Mouse (Mus musculus) natural killer cell, adult 2 months (primary cell): Measurements from ENCODE around the gene Nacc1.
A peak's percentile ranks its signal among the peaks of the same experiment; 100 is the strongest.

Experiments
- DNase-seq, 2 experiments: peaks; one replicate each; pipeline ENCODE4 v3.0.0; 2022; ENCODE audit warnings: low spot score in 2 of 2

Nacc1 gene

DNA sequence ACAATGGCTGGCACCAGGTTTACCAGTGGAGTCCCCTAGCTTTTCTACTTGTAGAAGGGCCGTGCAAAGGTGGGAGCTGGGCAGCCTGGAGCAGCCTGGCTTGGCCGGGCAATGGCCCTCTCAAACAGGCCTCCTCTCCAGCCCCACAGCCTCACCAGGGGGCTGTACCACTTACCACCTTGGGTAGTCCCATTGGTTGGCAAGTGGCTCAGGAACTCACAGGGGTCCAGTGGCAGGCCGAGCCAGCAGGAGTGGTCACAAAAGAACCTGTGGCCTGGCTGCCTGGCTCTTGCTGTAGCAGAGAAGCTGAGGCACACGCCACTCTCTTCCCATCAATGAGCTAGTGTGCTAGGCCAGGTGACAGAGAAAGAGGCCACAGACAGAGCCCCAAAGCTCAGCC lies 26.5 kb upstream of the Nacc1 start:
- no peak for DNase-seq

DNA sequence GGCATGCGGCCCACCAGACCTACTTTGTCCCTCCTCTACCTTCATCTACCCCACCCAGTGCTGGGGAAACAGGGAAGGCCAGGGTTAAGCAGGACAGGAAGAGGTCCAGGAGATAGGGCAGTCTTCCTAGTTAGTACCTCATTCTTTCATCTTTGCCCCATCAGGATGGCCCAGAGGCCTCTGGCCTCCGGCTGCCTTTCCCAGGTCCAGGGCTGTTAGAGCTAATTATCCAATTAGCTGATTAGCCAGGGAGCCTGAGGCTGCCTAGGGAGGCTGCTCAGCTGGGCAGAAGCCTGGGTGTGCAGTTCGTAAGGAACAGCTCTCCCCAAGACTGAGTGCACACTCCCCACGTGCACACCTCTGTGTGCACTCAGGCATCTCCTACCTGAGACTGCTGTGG lies 25.7 kb upstream of the Nacc1 start:
- DNase-seq = no peak

DNA sequence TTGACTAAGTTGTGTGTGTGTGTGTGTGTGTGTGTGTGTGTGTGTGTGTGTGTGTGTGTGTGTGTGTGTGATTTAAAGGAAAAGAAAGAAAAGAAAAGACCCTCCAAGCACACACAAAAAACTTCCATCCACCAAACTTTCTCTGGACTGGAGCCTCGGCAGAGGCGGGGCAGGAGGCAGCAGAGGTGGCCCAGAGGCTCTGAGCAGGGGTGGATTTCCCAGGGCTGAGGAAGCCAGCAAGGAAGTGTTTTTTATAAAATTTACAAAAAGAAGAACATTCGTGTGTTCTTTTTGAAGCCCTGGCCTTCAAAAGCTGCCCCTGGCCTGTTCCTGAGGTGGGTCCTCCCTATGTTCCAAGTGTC lies 25.1 kb upstream of the Nacc1 start:
- no peak for DNase-seq

DNA sequence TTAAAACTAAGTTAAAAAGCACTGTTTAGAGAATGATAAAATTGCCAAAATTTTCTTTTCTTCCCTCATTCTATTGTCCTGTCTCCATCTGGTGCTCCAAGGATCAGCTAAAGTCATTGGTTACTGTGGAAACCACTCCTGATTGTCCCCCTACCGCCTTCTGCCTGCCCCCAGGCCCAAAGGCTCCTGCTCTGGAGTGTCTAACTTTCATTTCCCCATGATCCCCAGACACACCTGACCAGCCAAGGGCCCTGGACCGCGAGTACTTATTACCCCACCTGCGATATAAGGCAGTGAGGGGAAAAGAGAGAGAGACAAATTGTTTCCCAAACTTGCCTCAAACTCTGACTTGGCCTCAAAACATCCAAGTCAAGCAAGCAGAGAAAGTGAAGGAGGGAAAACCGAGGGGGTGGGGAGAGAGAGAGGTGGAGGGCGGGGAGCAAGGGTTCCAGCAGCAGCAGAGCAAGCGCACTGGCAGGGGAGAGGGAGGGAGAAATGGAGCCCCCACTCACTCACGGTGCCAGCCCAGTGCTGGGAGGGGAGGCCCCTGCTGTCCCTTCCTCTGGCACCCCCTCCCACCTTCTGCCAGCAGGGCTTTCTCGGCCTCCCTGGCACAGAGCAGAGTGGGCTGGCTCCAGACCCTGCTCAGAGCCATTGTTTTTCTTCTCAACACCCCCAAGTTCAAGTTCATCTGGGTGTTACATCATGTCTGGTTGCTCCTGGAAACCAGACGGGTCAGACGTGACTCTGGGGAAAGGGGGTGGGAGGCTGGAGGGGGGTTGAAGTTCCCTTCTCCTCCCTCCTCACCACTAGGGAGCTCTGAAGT lies 24.5 kb upstream of the Nacc1 start:
- no peak for DNase-seq

DNA sequence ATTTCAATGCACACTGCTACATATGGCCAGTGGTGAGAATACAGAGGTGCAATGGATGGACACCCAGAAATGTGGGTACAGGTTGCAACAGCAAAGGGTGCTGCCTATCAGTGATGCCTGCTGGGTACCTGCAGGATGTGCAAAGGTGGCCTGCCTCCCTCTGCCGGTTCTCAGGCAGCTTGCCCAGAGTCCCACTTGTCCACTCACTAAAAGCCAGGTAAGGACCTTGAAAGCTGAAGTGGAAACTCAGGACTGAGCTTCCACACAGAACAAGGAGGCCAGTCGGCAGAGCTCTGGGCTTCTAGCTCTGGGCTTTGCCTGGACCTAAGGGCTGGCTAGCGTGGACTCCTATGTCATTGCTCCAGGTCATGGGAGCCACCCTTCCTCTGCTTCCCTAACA lies 23.6 kb upstream of the Nacc1 start:
- DNase-seq = no peak

DNA sequence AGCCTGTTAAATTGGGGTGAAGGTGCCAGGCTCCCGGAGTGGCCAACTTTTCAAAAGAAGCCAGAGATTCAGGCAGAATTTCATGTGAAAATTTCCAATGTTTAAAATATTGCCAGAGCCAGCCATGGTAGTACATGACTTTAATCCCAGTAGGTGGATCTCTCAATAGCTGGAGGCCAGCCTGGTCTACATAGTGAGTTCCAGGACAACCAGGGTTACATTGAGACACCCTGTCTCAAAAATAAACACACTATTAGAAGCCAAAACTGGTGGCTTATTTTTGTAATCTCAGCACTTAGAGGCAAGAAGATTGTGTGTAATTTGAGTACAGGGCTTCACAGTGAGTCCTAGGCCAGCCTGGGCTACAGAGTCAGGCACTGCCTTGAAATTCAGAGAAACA lies 22.3 kb upstream of the Nacc1 start:
- DNase-seq = no peak

DNA sequence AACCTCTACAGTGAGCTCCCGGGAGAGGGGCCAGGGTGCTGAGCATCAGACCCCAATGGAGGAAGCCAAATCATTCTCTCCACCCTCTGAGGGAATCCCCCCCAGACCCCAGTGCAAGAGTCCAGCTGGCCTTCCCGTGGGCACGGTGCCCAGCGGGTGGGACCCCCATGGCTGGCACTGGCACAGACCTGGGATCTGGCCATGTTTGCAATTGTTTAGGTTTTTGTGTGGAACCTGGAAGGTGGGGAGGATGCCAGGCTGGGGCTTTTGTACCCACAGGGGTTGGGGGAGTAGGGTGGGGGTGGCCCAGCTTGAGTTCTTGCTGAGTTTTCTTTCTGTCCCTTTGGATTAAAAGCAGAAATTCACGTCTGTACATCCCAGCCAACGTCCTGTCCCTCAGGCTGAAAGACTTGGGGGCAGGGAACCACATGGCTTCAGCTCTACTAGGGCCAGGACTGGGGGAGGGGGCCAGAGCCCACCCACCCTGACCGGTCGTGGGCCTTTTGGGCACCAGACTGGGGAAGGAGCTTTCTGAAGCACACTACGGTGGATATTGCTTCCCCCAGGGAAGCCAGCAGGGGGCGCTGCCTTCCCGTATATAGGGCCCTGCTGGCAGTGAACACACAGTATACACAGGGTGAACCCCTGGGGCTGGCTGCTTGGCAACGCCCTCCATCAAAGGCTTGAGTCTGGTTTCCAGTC lies 21.3 kb upstream of the Nacc1 start:
- DNase-seq = peak; percentile 68 to 82

DNA sequence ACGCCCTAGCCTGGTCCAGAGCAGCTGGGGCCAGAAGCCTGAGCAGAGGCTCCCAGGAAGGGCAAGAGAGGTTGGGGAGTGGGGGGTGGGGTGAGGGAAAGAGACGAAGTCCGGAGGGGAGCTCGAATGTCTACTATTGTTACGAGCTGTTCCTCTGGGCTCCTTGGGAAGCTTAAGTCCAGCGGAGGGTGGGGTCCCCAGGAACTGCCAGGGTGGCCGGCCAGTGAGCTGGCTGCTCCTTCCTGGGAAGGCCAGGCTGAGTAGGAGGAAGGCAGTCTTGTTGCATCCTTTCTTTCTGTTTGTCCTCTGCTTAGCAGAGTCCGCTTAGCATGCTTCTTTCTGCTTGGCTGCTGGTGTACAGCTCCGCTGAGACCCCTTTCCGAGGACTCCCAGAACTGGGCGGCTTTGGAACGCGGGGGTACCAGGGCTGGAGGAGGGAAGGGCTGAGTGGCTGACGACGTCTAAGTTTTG lies 20.4 kb upstream of the Nacc1 start:
- no peak for DNase-seq

DNA sequence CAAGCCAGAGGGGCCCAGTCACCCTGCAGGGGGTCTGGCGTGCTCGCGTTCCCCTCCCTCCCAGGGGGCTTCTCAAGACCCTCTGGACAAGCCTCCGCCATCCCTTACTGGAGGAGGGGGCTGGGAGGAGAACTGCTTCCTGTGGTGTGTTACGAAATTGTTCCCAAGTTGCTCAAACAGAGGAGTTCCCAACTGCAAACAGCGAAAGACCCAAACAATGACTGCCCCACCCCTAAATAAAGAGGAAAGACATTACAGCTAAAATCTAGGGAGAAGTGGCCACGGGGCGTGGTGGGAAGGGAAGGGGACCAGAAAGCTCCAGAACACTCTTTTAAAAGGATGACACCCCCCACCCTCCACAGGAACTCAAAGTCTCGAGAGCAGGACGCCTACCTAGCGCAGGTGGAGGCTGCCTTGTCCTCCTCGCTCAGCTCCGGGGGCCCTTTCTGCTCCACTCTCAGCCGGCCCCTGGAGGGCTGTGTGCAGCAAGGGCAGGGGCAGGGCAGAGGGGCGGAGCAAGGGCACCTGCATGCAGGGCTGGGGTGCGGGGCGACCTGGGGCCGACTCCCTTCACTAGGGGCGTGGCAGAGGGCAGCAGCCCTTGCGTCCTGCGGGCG lies 19.7 kb upstream of the Nacc1 start:
- peak in 1 of 2 experiments; percentile 51 for DNase-seq

DNA sequence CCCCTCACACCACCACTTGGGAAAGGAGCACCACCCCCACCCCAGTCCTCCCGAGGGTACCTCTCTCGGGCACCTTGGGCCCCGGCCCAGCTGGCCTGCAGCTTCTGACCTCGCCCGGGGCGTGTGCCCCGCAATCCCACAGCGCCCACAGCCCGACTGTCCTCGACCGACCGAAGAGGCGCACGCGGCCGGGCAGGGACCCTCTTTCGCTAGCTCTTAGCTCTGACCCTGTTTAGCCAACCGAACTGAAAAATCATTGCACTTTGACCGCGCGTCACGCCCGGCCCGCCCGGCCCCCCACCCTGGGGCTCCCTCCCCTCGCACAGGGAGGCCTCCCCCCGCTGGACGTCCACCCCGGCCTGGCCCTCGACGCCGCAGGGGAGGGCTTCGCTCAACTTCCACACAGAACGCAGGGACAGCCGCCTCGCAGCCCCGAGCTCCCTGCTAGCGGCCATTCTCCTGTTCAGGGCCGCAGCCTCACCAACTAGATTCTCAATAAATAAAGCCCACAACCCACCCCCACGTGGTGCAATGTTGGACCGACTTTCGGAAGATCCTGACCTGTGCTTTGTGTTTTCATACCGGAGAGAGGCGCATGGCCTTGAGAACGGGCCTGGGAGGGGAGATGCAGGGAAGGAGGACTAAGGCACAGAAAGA lies 19.1 kb upstream of the Nacc1 start:
- no peak for DNase-seq

DNA sequence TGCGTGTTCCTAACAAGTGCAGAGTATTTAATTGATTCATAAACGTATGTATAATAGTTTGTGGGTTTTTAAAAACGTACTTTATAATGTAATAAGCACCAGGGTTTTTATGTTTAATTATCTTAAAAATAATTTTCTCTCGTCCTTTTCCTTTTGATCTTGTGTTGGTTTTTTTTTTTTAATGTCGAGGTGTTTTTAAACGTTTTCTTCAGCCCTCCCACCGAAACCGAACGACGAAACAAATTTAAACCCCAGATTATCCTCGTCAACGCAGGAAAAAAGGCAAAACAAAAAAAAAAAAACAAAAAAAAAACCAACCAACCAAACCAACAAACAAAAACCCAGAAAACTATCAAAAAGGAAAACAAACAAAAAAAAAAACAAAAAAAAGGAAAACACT lies 18.3 kb upstream of the Nacc1 start:
- no peak for DNase-seq

DNA sequence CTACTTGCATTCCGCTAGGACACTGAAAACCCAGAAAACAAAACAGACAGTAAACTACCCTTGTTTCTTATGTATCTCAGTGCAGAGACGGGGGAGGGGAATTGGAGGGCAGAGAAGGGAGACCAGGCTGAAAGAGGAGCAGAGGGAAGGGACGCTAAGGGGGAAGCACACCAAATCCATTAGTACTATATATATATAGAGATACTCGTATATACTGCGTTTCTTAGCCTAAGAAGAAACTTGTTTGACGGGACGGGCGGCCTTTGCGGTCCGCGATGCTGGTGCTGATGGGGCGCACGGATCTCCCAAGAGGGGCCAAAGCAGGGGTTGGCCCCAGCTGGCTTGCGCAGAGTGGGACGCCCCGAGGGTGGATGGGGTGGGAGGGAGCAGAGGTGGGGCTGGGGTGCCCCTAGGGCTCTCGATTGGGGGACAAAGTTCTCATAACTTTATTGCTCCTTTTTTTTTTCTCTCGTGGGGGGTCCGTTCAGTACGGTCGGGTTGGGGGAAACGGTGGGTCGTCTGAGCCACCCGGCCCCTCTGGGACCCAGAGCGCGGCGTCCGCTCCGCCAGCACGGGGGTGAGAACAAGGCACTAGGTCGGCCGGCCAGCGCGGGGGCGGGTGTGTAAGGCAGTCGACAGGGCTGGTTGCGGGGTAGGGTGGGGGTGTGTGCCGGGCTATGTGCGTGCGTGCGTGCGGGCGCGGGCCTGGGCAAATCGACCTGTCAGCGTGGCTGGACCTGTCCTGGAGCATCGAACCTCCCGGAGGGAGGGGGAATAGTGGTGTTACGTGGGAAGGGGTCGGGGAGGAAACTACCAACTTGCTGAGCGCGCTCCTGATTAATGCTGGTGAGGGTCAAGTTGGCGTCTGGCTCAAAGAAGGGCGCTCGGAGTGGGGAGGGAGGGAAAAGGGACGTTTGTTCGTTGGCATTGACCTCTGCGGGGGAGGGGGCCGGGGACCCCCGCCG lies 17.5 kb upstream of the Nacc1 start:
- peak in 1 of 2 experiments; percentile 38 for DNase-seq

DNA sequence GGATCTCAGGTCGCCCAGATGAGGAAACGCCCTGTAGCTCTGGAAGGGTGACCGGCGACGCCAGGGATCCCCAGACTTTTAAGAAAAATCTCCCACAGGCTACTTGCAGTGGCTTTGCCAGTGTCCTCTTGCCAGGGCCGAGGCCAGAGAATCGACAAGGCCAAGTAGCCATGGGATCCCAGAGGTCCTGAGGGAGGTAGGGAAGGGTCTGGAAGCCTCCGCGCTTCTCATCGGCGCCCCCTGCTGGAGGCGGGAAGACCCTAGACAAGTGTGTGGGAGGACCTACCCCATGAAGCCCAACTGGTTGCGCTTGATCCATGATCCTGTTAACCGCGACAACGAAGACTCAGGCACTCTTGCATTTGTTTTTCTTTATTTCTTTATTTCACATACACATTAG lies 16.7 kb upstream of the Nacc1 start:
- DNase-seq = peak in 1 of 2 experiments; percentile 73

DNA sequence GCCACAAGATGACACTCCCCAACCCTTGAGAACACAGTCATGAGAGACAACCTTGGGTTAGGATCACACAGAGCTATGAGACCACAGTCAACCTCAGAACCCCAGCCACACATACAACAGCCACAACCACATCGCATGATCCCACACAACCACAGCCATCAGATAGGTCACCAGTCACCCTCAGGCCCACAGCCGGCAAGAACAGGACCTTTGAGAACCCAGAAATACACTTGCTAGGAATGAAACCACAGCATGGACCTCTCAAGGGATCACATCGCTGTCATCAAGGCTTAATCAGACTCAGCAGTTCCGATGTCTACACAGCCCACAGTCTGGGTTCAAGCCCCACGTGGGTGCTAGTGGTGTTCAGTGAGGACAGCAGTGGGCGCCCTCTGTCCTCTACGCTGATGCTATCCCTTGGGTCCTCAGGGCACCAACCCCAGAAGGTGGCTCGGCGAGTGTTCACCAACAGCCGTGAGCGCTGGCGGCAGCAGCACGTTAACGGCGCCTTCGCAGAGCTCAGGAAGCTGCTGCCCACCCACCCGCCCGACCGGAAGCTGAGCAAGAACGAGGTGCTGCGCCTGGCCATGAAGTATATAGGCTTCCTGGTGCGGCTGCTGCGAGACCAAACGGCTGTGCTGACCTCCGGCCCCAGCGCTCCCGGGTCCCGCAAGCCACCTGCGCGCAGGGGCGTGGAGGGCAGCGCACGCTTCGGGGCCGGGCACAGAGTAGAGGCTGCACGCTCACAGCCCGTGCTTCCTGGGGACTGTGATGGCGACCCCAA lies 16.0 kb upstream of the Nacc1 start:
- DNase-seq = peak; percentile 79 to 93

DNA sequence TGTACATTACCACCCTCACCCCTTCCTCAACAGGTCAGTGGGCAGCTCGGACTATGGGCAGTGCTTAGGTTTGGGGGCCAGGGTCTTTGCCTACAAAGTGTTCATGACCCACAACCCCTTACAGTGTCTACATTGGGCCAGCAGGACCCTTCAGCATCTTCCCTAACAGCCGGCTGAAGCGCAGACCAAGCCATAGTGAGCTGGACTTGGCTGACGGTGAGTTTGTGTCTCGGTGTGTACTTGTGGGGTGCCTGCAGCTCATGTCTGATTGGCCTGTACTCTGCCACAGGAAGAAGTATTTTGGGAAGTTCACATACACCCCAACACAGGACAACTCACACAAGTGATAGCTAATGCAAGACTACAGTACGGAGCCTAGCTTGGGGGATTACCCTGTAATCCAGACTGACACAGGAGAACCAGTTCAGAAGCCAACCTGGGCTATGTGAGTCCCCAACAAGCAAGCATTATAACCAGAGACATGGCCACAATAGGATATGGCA lies 15.4 kb upstream of the Nacc1 start:
- DNase-seq = no peak

DNA sequence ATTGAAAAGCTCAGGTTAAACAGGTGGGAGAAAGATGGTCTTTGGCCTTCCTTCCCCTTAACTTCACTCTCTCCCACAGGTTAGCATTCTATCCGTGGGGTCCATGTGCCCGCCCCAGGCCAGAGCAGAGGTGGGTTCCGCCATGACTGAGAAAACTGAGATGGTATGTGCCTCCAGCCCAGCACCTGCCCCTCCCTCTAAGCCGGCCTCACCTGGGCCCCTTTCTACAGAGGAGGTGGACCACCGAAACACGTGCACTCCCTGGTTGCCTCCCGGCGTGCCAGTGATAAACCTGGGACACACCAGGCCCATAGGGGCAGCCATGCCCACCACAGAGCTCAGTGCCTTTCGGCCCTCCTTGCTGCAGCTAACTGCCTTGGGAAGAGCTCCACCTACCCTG lies 14.9 kb upstream of the Nacc1 start:
- no peak for DNase-seq

DNA sequence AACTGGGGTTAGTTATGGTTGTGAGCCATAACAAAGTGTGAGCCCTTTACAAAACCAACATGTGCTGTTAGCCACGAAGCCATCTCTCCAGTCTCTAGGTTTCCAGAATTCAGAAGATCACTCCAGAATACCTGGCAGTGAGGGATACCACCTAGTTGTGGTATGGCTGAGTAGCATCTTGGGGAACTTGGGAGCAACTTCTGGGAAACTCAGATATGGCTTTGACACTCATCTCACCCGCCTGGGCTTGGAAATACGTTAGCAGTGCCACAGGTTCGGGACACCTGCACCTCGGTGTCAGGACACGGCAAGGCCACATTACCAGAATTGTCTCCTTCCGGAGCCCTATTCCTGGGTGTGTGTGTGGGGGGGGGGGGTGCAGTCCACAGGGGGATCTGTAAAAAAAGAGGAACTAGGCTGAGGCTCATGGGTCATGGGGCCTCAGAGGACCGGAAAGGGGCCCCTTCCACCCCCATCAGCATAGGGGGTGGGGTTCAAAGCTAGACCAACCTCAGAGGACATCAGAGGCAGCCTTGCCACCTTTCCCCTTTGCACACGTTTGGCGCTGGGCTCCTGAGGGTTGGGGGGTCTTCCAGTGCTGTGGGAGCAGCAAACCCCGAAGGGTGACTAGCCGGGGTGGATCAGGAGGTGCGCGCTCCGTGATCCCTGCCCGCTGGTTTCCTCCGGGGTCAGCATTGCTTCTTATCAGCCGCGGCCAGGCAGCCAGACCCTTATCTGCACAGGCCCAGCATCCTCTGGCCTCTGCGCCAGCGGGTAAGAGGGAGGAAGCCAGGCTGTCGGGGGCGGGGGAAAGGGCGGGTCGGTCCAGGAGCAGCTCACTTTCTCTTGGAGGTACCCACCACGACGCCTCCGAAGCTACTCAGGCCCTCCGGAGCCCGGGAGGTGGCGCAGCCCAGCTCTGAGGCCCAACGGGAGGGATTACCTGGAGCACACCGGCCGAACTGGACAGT lies 13.6 kb upstream of the Nacc1 start, which contains the start of gene Lyl1:
Gene Lyl1 (plus strand): TSS at position 517 of the 971 bp plus-strand sequence.
- peak in 1 of 2 experiments; percentile 83 for DNase-seq

DNA sequence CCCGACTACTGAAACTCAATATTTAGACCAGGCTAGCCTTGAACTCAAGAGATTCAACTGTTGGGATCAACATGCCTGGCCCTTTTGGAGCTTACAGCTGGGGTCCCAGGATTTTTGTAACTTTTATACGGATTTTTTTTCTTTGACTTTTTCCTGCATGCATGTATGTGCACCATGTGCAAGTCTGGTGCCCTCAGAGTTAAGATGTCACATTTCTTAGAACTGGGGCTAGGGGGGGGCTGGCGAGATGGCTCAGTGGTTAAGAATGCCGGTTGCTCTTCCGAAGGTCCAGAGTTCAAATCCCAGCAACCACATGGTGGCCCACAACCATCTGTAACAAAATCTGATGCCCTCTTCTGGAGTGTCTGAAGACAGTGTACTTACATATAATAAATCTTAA lies 12.9 kb upstream of the Nacc1 start:
- DNase-seq = peak in 1 of 2 experiments; percentile 30

DNA sequence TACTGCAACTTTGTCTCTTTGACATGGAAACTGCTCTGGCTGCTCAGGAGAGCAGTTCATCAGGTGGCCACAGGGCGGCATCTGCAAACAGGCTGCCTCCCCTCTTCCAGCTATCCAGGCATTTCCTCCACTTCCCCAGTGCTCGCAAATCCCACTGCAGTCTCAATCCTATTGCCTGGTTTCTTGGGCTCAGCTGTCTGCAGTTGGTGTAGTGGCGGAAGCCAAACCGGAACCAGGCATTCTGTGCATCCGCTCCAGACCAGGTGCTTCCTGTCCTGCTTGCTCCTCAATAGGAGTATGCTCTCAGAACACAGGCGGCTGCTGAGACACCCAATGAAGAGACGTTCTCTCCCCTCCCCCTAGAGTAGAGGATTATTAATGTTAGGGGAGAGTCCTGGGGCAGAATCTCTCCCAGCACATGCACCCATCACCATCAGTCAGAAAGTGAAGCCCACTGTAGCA lies 12.2 kb upstream of the Nacc1 start:
- peak in 1 of 2 experiments; percentile 80 for DNase-seq
